Comparison of ENCODE assay signal across 20 mouse cellular contexts in genomic region chr6:141888248-141888647, GRCm38 (mm10). TPM values are rescaled to one million over a fixed set of nuclear protein-coding genes. Genes with fewer than 3 reads are reported as not detected.
DNase-seq lines count a peak whose midpoint lies in the region; ATAC-seq and TF ChIP-seq lines count a peak whose summit lies in the region.
"Had no signal": no experiment of that assay in that cellular context is flagged by ENCODE, and none has a peak within 500 bp of the region (broad histone marks: within the 10 kb centered on the region; RNA-seq: fewer than 3 reads in every experiment).

No protein-coding gene starts in this region.

- no peak for TF ChIP-seq EP300 in liver, postnatal 0 days (IDR thresholded peaks at IDR 0.05; ENCODE audit: low read depth)

- no peaks in the 10 kb centered on the region for H3K9me3 ChIP-seq in intestine, postnatal 0 days (ENCODE audit: control insufficient read depth)
- H3K9me3 ChIP-seq in intestine, embryonic 16.5 days (ENCODE audit: control insufficient read depth, low read length), result no peaks in the 10 kb centered on the region
- no peaks in the 10 kb centered on the region for H3K9me3 ChIP-seq in liver, postnatal 0 days (ENCODE audit: low read length)
- no peaks in the 10 kb centered on the region for H3K9me3 ChIP-seq in liver, embryonic 11.5 days (ENCODE audit: control insufficient read depth, low read length)
- H3K9me3 ChIP-seq: forebrain, embryonic 13.5 days; neural tube, embryonic 15.5 days; stomach, embryonic 15.5 days had no signal

- H3K4me2 ChIP-seq in intestine, postnatal 0 days (replicated peaks; ENCODE audit: low read depth), result no peak overlapping the region
- no peak overlapping the region for H3K4me2 ChIP-seq in intestine, embryonic 16.5 days (ENCODE audit: low read depth, low read length)
- no peak overlapping the region for H3K4me2 ChIP-seq in liver, postnatal 0 days (ENCODE audit: low read depth, low read length)
- H3K4me2 ChIP-seq in liver, embryonic 11.5 days, result no peak overlapping the region
- H3K4me2 ChIP-seq: forebrain, embryonic 13.5 days; heart, embryonic 11.5 days; neural tube, embryonic 15.5 days; stomach, embryonic 15.5 days had no signal

- TF ChIP-seq POLR2A in brain, embryonic 14.5 days (IDR thresholded peaks at IDR 0.05; ENCODE audit: borderline replicate concordance, extremely low read depth, insufficient read depth, insufficient read length, poor library complexity, severe bottlenecking), result no peak

- no peak overlapping the region for H3K27ac ChIP-seq in intestine, postnatal 0 days (ENCODE audit: low read depth, low read length)
- no peak overlapping the region for H3K27ac ChIP-seq in intestine, embryonic 16.5 days (ENCODE audit: low read length)
- no peak overlapping the region for H3K27ac ChIP-seq in liver, postnatal 0 days (ENCODE audit: low read depth)
- H3K27ac ChIP-seq in liver, embryonic 11.5 days (ENCODE audit: low read depth, low read length), result no peak overlapping the region
- H3K27ac ChIP-seq: forebrain, embryonic 13.5 days; neural tube, embryonic 15.5 days; stomach, embryonic 15.5 days had no signal

- no peaks in the 10 kb centered on the region for H3K27me3 ChIP-seq in intestine, postnatal 0 days (replicated peaks; ENCODE audit: control insufficient read depth, insufficient read depth, low read length)
- H3K27me3 ChIP-seq in intestine, embryonic 16.5 days (replicated peaks; ENCODE audit: control insufficient read depth, insufficient read depth, low read length), result no peaks in the 10 kb centered on the region
- no peaks in the 10 kb centered on the region for H3K27me3 ChIP-seq in liver, postnatal 0 days (ENCODE audit: insufficient read depth, low read length)
- no peaks in the 10 kb centered on the region for H3K27me3 ChIP-seq in liver, embryonic 11.5 days (replicated peaks; ENCODE audit: control insufficient read depth, insufficient read depth, low read length)
- H3K27me3 ChIP-seq: forebrain, embryonic 13.5 days; megakaryocyte, embryonic 14.5 days; neural tube, embryonic 15.5 days; stomach, embryonic 15.5 days had no signal

- no peaks in the 10 kb centered on the region for H3K4me1 ChIP-seq in intestine, postnatal 0 days (replicated peaks; ENCODE audit: control insufficient read depth, insufficient read depth, low read length)
- H3K4me1 ChIP-seq in intestine, embryonic 16.5 days (ENCODE audit: control insufficient read depth, insufficient read depth, low read length), result no peaks in the 10 kb centered on the region
- no peaks in the 10 kb centered on the region for H3K4me1 ChIP-seq in liver, postnatal 0 days (ENCODE audit: insufficient read depth)
- H3K4me1 ChIP-seq in liver, embryonic 11.5 days (replicated peaks; ENCODE audit: control insufficient read depth, insufficient read depth, low read length), result no peaks in the 10 kb centered on the region
- H3K4me1 ChIP-seq: forebrain, embryonic 13.5 days; megakaryocyte, embryonic 14.5 days; neural tube, embryonic 15.5 days; stomach, embryonic 15.5 days had no signal

- 55% methylated on average over 2 of the region's 2 CpGs for WGBS in intestine, postnatal 0 days
- WGBS in intestine, embryonic 16.5 days, result 70% methylated on average over 2 of the region's 2 CpGs
- 57% methylated on average over 2 of the region's 2 CpGs for WGBS in liver, postnatal 0 days (ENCODE audit: insufficient replicate concordance)
- 58% methylated on average over 2 of the region's 2 CpGs for WGBS in liver, embryonic 11.5 days

- no peak overlapping the region for H3K4me3 ChIP-seq in intestine, postnatal 0 days (ENCODE audit: low read depth, low read length)
- H3K4me3 ChIP-seq in intestine, embryonic 16.5 days (ENCODE audit: low read length), result no peak overlapping the region
- H3K4me3 ChIP-seq in liver, postnatal 0 days (ENCODE audit: low read depth, low read length), result no peak overlapping the region
- H3K4me3 ChIP-seq in liver, embryonic 11.5 days (ENCODE audit: low read depth, low read length), result no peak overlapping the region
- H3K4me3 ChIP-seq: forebrain, embryonic 13.5 days; megakaryocyte, embryonic 14.5 days; neural tube, embryonic 15.5 days; stomach, embryonic 15.5 days had no signal

- ATAC-seq in intestine, postnatal 0 days, result no peak
- ATAC-seq in intestine, embryonic 16.5 days, result no peak
- ATAC-seq in liver, postnatal 0 days, result no peak
- no peak for ATAC-seq in liver, embryonic 11.5 days (replicated peaks; ENCODE audit: low FRiP score)
- ATAC-seq: forebrain, embryonic 13.5 days; hindbrain, embryonic 16.5 days had no signal

- no peaks in the 10 kb centered on the region for H3K36me3 ChIP-seq in intestine, postnatal 0 days (ENCODE audit: control insufficient read depth, insufficient read depth)
- no peaks in the 10 kb centered on the region for H3K36me3 ChIP-seq in intestine, embryonic 16.5 days (ENCODE audit: control insufficient read depth, insufficient read depth, low read length)
- no peaks in the 10 kb centered on the region for H3K36me3 ChIP-seq in liver, postnatal 0 days (replicated peaks; ENCODE audit: insufficient read depth, low read length)
- no peaks in the 10 kb centered on the region for H3K36me3 ChIP-seq in liver, embryonic 11.5 days (ENCODE audit: control insufficient read depth, insufficient read depth, low read length)
- H3K36me3 ChIP-seq: neural tube, embryonic 15.5 days; stomach, embryonic 15.5 days had no signal

- peak; percentile 43 for TF ChIP-seq CTCF in intestine, postnatal 0 days (IDR thresholded peaks at IDR 0.05; ENCODE audit: low read depth)
- TF ChIP-seq CTCF in liver, postnatal 0 days (IDR thresholded peaks at IDR 0.05; ENCODE audit: low read depth), result peak; percentile 43; the same call in 1 of the 2 replicates
- TF ChIP-seq CTCF in brain, embryonic 14.5 days (IDR thresholded peaks at IDR 0.05; ENCODE audit: borderline replicate concordance, extremely low read depth, insufficient read depth, insufficient read length), result peak; percentile 26; the same call in 1 of the 2 replicates

- no peak overlapping the region for H3K9ac ChIP-seq in intestine, postnatal 0 days (ENCODE audit: low read depth, low read length)
- no peak overlapping the region for H3K9ac ChIP-seq in intestine, embryonic 16.5 days (ENCODE audit: low read depth, low read length)
- no peak overlapping the region for H3K9ac ChIP-seq in liver, postnatal 0 days (replicated peaks)
- no peak overlapping the region for H3K9ac ChIP-seq in liver, embryonic 11.5 days (ENCODE audit: low read depth, low read length)
- H3K9ac ChIP-seq: forebrain, embryonic 13.5 days; neural tube, embryonic 15.5 days; stomach, embryonic 15.5 days had no signal

- no peak for DNase-seq in liver, postnatal 0 days
- DNase-seq in liver, embryonic 11.5 days (ENCODE audit: low spot score), result no peak
- peak; percentile 24 for DNase-seq in ES-CJ7 (ENCODE audit: low read depth, low spot score)
- DNase-seq in brain, embryonic 14.5 days (ENCODE audit: low read depth), result no peak
- DNase-seq in spleen, adult 12 weeks (ENCODE audit: low spot score), result no peak
- DNase-seq in cerebellum, postnatal 25 days, result no peak
- DNase-seq: adrenal gland, adult 2 months; cerebellum, adult 8-10 months; kidney, postnatal 14 days; spleen, adult 18-20 months; thymus, postnatal 14 days had no signal

RNA-seq across cellular contexts. Expression of gene Slco1a4, which starts 32.2 kb away (rescaled TPM):
- 0.03 TPM in 1 of 2 replicates, not detected in the other for polyA plus RNA-seq in intestine, postnatal 0 days (2015; fragmentation: Nextera tagmentation; extraction: Ambion mirVana)
- not detected in 2 replicates for polyA plus RNA-seq in intestine, embryonic 16.5 days (2015; fragmentation: Nextera tagmentation; extraction: Ambion mirVana)
- polyA plus RNA-seq in liver, postnatal 0 days (2015; fragmentation: Nextera tagmentation; extraction: Ambion mirVana), result 0.32 and 0.52 TPM in 2 replicates
- not detected in 2 replicates for polyA plus RNA-seq in liver, embryonic 11.5 days (2014; fragmentation: Nextera tagmentation; extraction: Ambion mirVana)
- polyA plus RNA-seq in brain, embryonic 14.5 days (2012; rRNA removed), result 1.1 and 2.0 TPM in 2 replicates
- polyA plus RNA-seq: adrenal gland, adult 2 months; heart, embryonic 11.5 days; liver, embryonic 16.5 days; stomach, embryonic 15.5 days had no signal

RNA-seq across cellular contexts. Expression of gene Slco1a1, which starts 58.5 kb away (rescaled TPM):
- polyA plus RNA-seq in intestine, postnatal 0 days (2015; fragmentation: Nextera tagmentation; extraction: Ambion mirVana), result not detected in 2 replicates
- not detected in 2 replicates for polyA plus RNA-seq in intestine, embryonic 16.5 days (2015; fragmentation: Nextera tagmentation; extraction: Ambion mirVana)
- 0.52 and 0.67 TPM in 2 replicates for polyA plus RNA-seq in liver, postnatal 0 days (2015; fragmentation: Nextera tagmentation; extraction: Ambion mirVana)
- not detected in 2 replicates for polyA plus RNA-seq in liver, embryonic 11.5 days (2014; fragmentation: Nextera tagmentation; extraction: Ambion mirVana)
- not detected in 2 replicates for polyA plus RNA-seq in brain, embryonic 14.5 days (2012; rRNA removed)
- polyA plus RNA-seq: adrenal gland, adult 2 months; forebrain, embryonic 13.5 days; heart, embryonic 11.5 days; hindbrain, embryonic 16.5 days; liver, embryonic 16.5 days; neural tube, embryonic 15.5 days; stomach, embryonic 15.5 days had no signal
